Mouse (Mus musculus) heart, embryonic 15.5 days (tissue): ENCODE measurements around the gene E2f2. TPM values are rescaled to one million over a fixed set of nuclear protein-coding genes. Genes with fewer than 3 reads are reported as not detected.

Source experiments
- ATAC-seq: fragments of 200-750 bp; cut with Nextera tagmentation; replicated peaks from 2 replicates; pipeline ENCODE4 v1.8.0; 2017; ENCODE audit warnings: low read depth, moderate TSS enrichment; ENCODE audit not compliant: insufficient number of reproducible peaks, insufficient read depth, low FRiP score
- H3K27ac ChIP-seq: fragments of 300-500 bp; sonication (generic); 2 replicates; pipeline ENCODE4 v1.5.1; 2015; ENCODE audit warnings: mild to moderate bottlenecking, inconsistent platforms
- H3K27me3 ChIP-seq: fragments of 300-500 bp; sonication (generic); 2 replicates; pipeline ENCODE4 v1.6.1; 2015; ENCODE audit warnings: inconsistent platforms
- H3K36me3 ChIP-seq: fragments of 300-500 bp; sonication (generic); 2 replicates; pipeline ENCODE4 v1.6.1; 2015; ENCODE audit warnings: mild to moderate bottlenecking, inconsistent platforms
- H3K4me1 ChIP-seq: fragments of 300-500 bp; sonication (generic); replicated peaks from 2 replicates; pipeline ENCODE4 v1.6.1; 2015; ENCODE audit warnings: inconsistent platforms
- H3K4me2 ChIP-seq: fragments of 300-500 bp; sonication (generic); 2 replicates; pipeline ENCODE4 v1.6.1; 2015; ENCODE audit warnings: inconsistent platforms, mild to moderate bottlenecking, moderate library complexity
- H3K4me3 ChIP-seq: fragments of 300-500 bp; sonication (generic); 2 replicates; pipeline ENCODE4 v1.5.1; 2015; ENCODE audit warnings: mild to moderate bottlenecking, inconsistent platforms
- H3K9ac ChIP-seq: fragments of 300-500 bp; sonication (generic); 2 replicates; pipeline ENCODE4 v1.6.1; 2015; ENCODE audit warnings: mild to moderate bottlenecking, inconsistent platforms
- H3K9me3 ChIP-seq: fragments of 300-500 bp; sonication (generic); replicated peaks from 2 replicates; pipeline ENCODE4 v1.6.1; 2016; ENCODE audit warnings: inconsistent platforms
- WGBS: fragments of 180-500 bp; shearing (Covaris S2); methylation state at CpG from one replicate; pipeline ENCODE4 v1.1.7; 2015; ENCODE audit warnings: mixed read lengths; 5-methylcytosine and 5-hydroxymethylcytosine counted together
- polyA plus RNA-seq: library from polyadenylated mRNA; unstranded; fragments of >200 nt; fragmentation: Nextera tagmentation; extraction: Ambion mirVana; gene quantifications from 2 replicates; pipeline ENCODE4 v1.2.1, GENCODE M21; 2015

E2f2 gene
- polyA plus RNA-seq, 1 experiment from 2014 or later = 7.8 TPM

DNA sequence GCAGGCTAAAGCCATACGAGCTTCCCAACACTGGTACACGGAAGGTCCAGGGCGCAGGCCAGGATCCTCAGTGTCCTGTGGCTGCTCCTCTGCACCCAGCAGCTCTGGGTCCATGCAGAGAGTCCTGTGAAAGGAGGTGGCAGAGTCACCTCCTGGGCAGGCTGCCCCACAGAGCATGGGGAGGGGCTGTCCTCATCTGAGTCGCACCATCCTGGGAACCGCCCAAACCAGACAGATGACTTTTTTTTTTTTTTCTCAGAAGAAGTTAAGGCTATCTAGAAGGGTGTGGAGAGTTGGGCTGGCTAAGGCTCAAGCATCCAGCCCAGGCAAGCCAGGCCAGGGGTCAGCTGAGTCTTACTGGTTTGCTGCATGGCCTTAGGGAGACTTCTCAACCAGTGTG lies 56.4 kb downstream of the E2f2 start:
- Histone ChIP-seq H3K27ac (no peak overlapping the region), H3K9me3 (no peaks in the 10 kb centered on the region), H3K9ac (no peak overlapping the region), H3K27me3 (no peaks in the 10 kb centered on the region), H3K4me2 (no peak overlapping the region), H3K36me3 (no peaks in the 10 kb centered on the region), H3K4me1 (peaks cover 6% of the 10 kb centered on the region; the same call in 1 of the 2 replicates), H3K4me3 (no peak overlapping the region)
- no peak for ATAC-seq
- WGBS = 73% methylated on average over 5 of the region's 5 CpGs

DNA sequence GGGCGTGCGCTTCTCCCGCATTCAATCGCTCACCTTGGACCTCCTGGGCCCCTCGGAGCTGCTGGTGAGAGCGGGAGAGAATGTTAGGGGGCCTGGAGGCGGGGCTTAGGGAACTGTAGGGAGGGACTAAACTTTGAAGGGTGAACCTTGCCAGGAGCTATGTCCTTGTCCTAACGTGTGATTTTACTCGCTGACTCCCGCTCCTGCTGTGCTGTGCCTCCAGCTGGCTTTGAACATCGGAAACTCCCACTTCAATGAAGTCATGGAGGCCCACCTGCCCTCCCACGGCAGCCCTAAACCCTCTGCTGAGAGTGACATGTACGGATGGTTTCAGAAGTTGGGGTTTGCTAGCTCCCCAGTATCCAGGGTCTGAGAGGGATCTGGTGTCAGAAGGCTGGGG lies 66.5 kb downstream of the E2f2 start:
- Histone ChIP-seq H3K27me3 (peaks cover 34% of the 10 kb centered on the region), H3K9me3 (no peaks in the 10 kb centered on the region), H3K9ac (0 out of 2 replicates have a peak overlapping the region, but pooled peaks have one; percentile 13), H3K27ac (no peak overlapping the region), H3K4me3 (0 out of 2 replicates have a peak overlapping the region, but pooled peaks have one; percentile 3), H3K4me2 (peak overlapping the region; percentile 32), H3K4me1 (peaks cover 7% of the 10 kb centered on the region), H3K36me3 (no peaks in the 10 kb centered on the region)
- 31% methylated on average over 13 of the region's 13 CpGs for WGBS
- no peak for ATAC-seq

DNA sequence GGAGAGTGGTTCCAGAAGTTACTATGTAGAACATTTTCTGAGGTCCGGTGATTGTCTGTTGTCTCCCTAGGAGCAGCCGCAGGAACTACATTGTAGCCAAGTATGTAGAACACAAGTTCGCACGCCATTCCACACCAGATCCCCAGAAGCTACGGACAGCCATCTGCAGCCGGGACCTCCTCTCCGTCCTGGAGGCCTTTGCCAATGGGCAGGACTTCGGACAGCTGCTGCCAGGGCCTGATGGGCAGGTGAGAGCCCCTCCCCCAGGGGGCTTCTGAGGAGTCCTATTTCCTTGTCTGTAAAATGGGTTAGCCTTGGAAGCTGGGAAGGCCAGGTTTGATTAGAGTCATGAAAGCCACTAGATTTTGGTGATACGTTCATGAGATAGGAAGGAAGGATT lies 66.9 kb downstream of the E2f2 start:
- no peak overlapping the region for H3K9ac ChIP-seq
- 70% methylated on average over 9 of the region's 9 CpGs for WGBS
- H3K4me1 ChIP-seq = peaks cover 7% of the 10 kb centered on the region
- no peaks in the 10 kb centered on the region for H3K36me3 ChIP-seq
- no peaks in the 10 kb centered on the region for H3K9me3 ChIP-seq
- H3K4me2 ChIP-seq = no peak overlapping the region
- peaks cover 35% of the 10 kb centered on the region for H3K27me3 ChIP-seq
- no peak overlapping the region for H3K27ac ChIP-seq
- H3K4me3 ChIP-seq = no peak overlapping the region
- no peak for ATAC-seq

DNA sequence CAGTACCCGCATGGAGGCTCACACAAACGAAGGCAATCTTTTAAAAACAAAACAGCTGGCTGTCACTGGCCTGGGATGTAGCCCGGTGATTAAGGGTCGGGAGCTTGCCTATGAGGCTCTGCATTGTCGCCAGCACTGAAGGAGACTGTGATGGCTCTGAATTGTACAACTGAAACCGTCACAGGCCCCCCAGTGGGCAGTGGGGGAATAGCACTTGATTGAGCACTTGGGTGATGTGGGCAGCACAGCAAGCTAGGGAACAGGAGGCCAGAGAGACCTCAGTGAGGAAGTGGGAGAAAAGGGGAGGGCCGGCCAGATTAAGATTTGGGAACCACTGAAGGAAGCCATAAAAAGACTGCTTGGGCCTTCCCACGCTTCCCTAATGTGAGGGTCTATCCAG lies 67.4 kb downstream of the E2f2 start:
- no peaks in the 10 kb centered on the region for H3K9me3 ChIP-seq
- H3K27ac ChIP-seq = no peak overlapping the region
- H3K4me1 ChIP-seq = peaks cover 9% of the 10 kb centered on the region
- H3K4me3 ChIP-seq = no peak overlapping the region
- H3K36me3 ChIP-seq = no peaks in the 10 kb centered on the region
- 0 out of 2 replicates have a peak, but pooled peaks have one; percentile 28 for ATAC-seq
- WGBS = 22% methylated on average over 8 of the region's 8 CpGs
- peaks cover 39% of the 10 kb centered on the region for H3K27me3 ChIP-seq
- no peak overlapping the region for H3K4me2 ChIP-seq
- H3K9ac ChIP-seq = no peak overlapping the region

DNA sequence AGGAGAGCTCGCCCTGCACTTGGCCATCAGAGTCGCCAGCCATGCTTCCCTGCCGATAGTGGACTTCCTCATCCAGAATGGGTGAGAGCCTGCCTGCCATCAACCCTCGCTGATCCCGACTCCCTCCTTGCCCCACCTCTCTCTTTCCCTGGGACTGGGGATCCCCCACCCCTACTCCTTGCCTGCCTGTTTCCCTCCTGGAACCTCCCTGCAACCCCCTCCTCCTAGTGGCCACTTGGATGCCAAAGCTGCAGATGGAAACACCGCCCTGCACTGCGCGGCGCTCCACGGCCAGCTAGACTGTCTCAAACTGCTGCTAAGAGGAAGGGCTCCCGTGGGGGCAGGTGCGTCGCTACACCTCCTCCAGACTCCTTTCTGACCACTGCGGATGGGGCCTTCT lies 67.9 kb downstream of the E2f2 start:
- no peak overlapping the region for H3K27ac ChIP-seq
- H3K4me1 ChIP-seq = peaks cover 12% of the 10 kb centered on the region
- peaks cover 42% of the 10 kb centered on the region for H3K27me3 ChIP-seq
- WGBS = 58% methylated on average over 14 of the region's 14 CpGs
- H3K9ac ChIP-seq = no peak overlapping the region
- no peaks in the 10 kb centered on the region for H3K36me3 ChIP-seq
- no peak for ATAC-seq
- H3K4me2 ChIP-seq = no peak overlapping the region
- H3K9me3 ChIP-seq = no peaks in the 10 kb centered on the region
- no peak overlapping the region for H3K4me3 ChIP-seq

DNA sequence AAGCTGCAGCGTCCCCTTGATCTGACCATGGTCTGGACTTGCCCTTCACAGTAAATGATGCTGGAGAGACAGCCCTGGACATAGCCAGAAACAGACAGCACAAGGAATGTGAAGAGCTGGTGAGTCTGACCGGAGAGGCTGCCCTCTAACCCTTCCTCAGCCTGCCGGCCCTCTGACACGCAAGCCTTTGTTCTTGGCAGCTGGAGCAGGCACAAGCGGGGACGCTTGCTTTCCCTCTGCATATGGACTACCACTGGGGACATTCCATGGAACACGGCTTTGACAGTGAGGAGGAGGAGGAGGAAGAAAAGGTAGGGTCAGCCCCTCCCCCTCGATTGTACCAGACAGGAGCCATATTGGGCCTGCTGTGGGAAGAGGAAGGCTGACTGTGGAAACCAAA lies 68.8 kb downstream of the E2f2 start:
- no peak for ATAC-seq
- Histone ChIP-seq H3K9ac (no peak overlapping the region), H3K4me3 (no peak overlapping the region), H3K27ac (no peak overlapping the region), H3K9me3 (no peaks in the 10 kb centered on the region), H3K4me1 (peaks cover 18% of the 10 kb centered on the region), H3K27me3 (peaks cover 47% of the 10 kb centered on the region), H3K36me3 (no peaks in the 10 kb centered on the region), H3K4me2 (no peak overlapping the region)
- 63% methylated on average over 8 of the region's 8 CpGs for WGBS

DNA sequence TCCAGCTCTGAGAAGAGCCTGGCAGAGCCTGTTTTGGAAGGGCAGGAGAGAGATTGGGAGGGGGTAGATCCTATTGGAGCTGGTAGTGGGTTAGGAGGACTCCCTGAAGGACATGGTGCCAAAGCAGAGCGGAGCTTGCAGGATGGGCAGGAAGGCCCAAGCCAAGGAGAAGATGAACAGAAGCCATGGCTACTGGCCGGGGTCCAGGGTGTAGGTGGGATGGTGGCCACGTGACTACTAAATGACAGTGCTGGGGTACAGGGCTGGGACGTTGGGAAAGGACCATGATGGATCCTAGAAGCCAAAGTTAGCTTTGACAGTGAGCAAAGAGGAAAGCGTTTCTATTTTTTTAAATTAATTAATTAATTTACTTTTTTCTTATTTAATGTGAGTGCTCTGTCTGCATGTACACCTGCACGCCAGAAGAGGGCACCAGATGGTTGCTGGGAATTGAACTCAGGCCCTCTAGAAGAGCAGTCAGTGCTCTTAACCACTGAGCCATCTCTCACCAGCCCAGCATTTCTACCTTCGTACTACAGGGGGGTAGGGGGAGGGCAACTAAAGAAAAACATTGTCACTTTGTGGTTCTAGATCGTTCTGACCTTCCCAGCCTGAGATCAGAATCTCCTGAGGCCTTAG lies 70.0 kb downstream of the E2f2 start:
- Histone ChIP-seq H3K9me3 (no peaks in the 10 kb centered on the region), H3K27me3 (peaks cover 49% of the 10 kb centered on the region), H3K36me3 (no peaks in the 10 kb centered on the region), H3K4me1 (peaks cover 31% of the 10 kb centered on the region), H3K9ac (no peak overlapping the region), H3K4me2 (no peak overlapping the region), H3K4me3 (no peak overlapping the region), H3K27ac (no peak overlapping the region)
- 43% methylated on average over 8 of the region's 8 CpGs for WGBS
- no peak for ATAC-seq

DNA sequence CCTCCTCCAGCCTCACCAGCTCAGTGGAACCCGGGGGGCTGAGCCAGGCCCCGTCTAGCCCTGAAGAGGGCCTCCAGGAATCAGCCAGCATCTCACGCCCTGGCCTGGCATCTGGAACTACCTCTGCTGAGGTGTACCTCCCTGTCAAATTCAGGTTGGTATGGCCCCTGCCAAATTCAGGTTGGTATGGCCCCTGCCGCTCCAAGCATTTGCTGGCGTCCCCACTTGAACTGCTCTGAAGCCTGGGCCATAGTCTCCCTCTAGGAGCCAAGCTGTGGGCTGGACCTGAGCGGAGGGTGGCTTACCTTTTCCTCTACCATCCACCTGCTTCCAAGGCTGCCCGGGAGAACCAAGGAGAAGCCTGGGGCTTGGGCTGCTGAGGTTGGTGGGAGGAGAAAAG lies 70.5 kb downstream of the E2f2 start:
- Histone ChIP-seq H3K27me3 (peaks cover 48% of the 10 kb centered on the region), H3K4me2 (no peak overlapping the region), H3K27ac (no peak overlapping the region), H3K9me3 (no peaks in the 10 kb centered on the region), H3K36me3 (no peaks in the 10 kb centered on the region), H3K4me1 (peaks cover 36% of the 10 kb centered on the region), H3K9ac (no peak overlapping the region), H3K4me3 (no peak overlapping the region)
- 75% methylated on average over 7 of the region's 7 CpGs for WGBS
- ATAC-seq = no peak

DNA sequence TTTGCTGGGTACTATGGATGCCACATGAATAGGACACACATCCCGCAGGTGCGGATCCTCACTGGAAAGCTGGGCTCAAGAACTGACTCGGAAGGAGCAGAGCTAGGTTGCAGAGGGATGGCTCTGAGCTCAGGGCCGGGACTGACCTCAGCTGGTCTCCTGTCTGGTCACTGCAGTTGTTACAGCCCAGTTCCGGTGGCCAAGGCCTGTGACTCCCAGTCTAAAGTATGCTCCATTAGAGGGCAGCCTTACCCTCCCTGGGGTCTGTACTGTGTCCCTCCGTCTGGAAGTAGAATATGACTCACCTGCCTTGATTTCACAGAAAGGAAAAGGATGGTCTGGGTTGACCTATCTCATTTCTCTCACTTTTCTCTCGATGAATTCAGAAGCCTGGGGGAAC lies 72.0 kb downstream of the E2f2 start:
- Histone ChIP-seq H3K4me3 (no peak overlapping the region), H3K4me1 (peaks cover 43% of the 10 kb centered on the region), H3K27me3 (peaks cover 50% of the 10 kb centered on the region), H3K36me3 (no peaks in the 10 kb centered on the region), H3K9me3 (no peaks in the 10 kb centered on the region), H3K4me2 (no peak overlapping the region), H3K9ac (no peak overlapping the region), H3K27ac (no peak overlapping the region)
- ATAC-seq = no peak
- 59% methylated on average over 7 of the region's 7 CpGs for WGBS

Other genes starting within 250 kb of the E2f2 start
- 80.2 and 82.4 TPM in 2 replicates for gene Hmgcl, start 225.9 kb upstream of the E2f2 start, polyA plus RNA-seq
- 17.6 and 24.8 TPM in 2 replicates for gene Gale, start 208.7 kb upstream of the E2f2 start, polyA plus RNA-seq
- gene Lypla2, start 199.8 kb upstream of the E2f2 start, polyA plus RNA-seq = 59.6 and 79.0 TPM in 2 replicates
- 34.0 and 57.7 TPM in 2 replicates for gene Pithd1, start 185.1 kb upstream of the E2f2 start, polyA plus RNA-seq
- 27.3 and 31.4 TPM in 2 replicates for gene Eloa, start 150.6 kb upstream of the E2f2 start, polyA plus RNA-seq
- gene Rpl11, start 119.0 kb upstream of the E2f2 start, polyA plus RNA-seq = 236 and 245 TPM in 2 replicates
- 261 and 294 TPM in 2 replicates for gene Id3, start 28.9 kb upstream of the E2f2 start, polyA plus RNA-seq
- 2.6 and 4.8 TPM in 2 replicates for gene Asap3, start 34.0 kb downstream of the E2f2 start, polyA plus RNA-seq
- gene Tcea3, start 75.3 kb downstream of the E2f2 start, polyA plus RNA-seq = 47.7 and 61.6 TPM in 2 replicates
- 18.3 and 21.5 TPM in 2 replicates for gene Zfp46, start 112.3 kb downstream of the E2f2 start, polyA plus RNA-seq
- gene Hnrnpr, start 138.5 kb downstream of the E2f2 start, polyA plus RNA-seq = 84.3 and 107 TPM in 2 replicates